Mouse (Mus musculus) naive thymus-derived CD4-positive, alpha-beta T cell, adult 2 months (primary cell): ENCODE results near the gene Olfr913.

Experiments
- DNase-seq: peaks from one replicate; pipeline ENCODE4 v3.0.0-alpha.2; 2011; ENCODE audit warnings: low read depth

Olfr913 gene

DNA sequence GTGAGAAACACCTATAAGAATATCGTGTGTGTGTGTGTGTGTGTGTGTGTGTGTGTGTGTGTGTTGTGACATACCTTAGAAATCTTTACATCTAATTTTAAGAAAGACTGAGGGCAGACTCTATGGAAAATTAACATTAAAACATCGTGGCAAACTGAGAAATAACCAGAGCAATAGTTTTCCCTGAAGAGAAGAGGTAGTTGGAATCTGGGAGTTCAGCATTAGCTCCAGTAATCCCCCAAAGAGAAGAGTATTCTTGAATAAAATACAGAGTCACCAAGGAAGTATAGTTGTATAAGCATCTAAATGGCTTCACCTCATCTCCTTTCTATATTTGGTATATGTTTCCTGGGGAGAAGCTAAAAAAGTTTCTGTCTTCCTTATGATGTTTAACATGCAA, at the start of gene Olfr913:
Gene Olfr913, plus strand, starts transcription at position 301 of the 400 bp plus-strand sequence.
- no peak for DNase-seq

DNA sequence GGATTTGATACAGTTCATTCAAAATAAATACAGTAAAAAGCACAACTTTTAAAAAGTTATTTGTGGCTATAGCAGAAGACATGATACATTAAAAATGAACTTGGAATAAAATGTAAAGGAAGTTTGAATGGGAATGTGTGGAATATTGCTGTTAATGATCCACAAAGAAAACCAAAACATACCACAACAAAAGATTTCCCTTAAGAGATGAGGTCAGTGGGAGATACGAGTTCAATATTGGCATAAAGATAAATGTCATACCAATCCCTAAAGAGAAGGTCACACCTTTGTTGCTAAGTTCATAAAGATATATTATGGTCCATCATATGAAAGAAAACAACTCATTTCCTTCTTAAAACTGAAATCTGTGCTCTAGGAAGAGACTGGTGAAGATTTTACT, 12.7 kb upstream of the Olfr913 start, which contains the start of gene Olfr912:
Gene Olfr912, plus strand, starts transcription at position 301 of the 400 bp plus-strand sequence.
- DNase-seq = no peak

DNA sequence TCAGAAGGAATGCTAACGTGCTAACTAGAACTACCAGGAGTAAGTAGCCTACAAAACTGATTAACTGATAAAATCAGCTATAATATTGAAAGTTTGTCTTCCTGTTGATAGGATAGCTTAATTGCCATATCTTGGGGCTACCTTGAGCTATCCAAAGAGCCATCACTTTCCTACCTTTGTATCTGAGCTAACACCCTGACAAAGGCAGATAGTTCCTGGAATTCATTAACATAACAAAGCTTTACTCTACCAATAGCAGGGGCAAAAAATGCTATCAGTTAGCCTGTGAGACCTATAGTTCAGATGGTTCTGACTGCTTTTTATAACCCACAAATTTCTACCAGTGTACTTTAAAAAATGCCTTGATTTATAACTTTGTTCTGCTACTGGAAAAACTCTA, 1.5 kb upstream of the Olfr913 start:
- DNase-seq = no peak

DNA sequence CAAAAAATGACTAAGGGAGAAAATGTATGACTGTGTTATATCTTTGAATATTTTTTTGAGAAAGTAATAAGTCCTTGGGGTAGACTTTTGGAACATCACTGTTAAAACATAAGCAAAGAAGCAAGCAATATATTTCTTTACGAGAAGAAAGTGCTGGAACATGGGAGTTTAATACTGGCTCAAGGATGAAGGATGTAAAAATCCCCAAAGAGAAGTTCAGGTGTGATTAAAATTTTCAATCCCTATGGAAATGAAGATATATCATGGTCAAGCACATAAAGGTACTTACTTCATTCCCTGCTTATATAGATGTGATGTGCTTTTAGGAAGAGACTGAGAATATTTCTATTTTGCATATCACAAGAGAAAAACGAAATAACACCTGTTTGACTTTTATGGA, 12.2 kb downstream of the Olfr913 start, which contains the start of gene Olfr914:
Gene Olfr914, plus strand, starts transcription at position 301 of the 400 bp plus-strand sequence.
- DNase-seq = no peak

DNA sequence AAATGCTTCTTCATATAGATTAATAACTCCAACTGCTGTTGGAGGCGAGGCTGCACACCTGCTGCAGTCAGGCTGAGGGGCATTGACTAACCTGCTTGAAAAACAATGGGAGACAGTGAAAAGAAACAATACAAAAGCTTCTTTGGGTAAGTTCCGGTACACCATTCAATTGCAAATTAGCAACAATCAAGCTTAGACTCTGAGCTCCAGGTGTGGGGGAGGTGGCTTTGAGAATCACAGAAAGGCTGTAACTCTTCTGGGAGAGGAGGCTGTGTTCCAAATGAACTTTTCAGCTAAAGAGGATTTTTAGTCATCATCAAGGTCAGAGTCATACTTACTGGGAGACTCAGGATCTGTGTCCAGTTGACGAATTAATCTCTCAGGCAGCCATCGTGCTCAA, 39.8 kb downstream of the Olfr913 start:
- DNase-seq = no peak
